Mouse (Mus musculus) embryonic fibroblast, embryonic 13.5 days (primary cell): ENCODE data around the gene Asap2.
A peak's percentile ranks its signal among the peaks of the same experiment; 100 is the strongest.

Source experiments
- CTCF ChIP-seq: IDR thresholded peaks from 2 replicates; pipeline ENCODE4 v1.5.1; 2011; ENCODE audit warnings: mild to moderate bottlenecking, control low read depth, low read length, moderate library complexity, borderline replicate concordance; ENCODE audit not compliant: insufficient read depth
- POLR2A ChIP-seq: IDR thresholded peaks from 2 replicates; pipeline ENCODE4 v1.6.1; 2011; ENCODE audit warnings: low read depth, mild to moderate bottlenecking, control low read depth, low read length, moderate library complexity

GRCm38 (mm10) chr12:21265946-21266783 lies 275.9 kb downstream of the Asap2 start:
- TF ChIP-seq POLR2A (no peak), CTCF (peak; percentile 73; the same call in 1 of the 2 replicates)
